Mouse (Mus musculus) cerebellum, adult 9-10 months (tissue): Measurements from ENCODE around the gene Zbtb7b.

Experiments
- DNase-seq: peaks from one replicate; pipeline ENCODE4 v3.0.0; 2022

Zbtb7b gene

GRCm38 (mm10) chr3:89418170-89418860 is 23.7 kb upstream of the Zbtb7b start, which contains the start of the genes Cks1b and Shc1:
Cks1b (minus strand) TSS chr3:89418383.
Shc1 (plus strand) TSS chr3:89418443.
- DNase-seq, result peak; percentile 94

DNA sequence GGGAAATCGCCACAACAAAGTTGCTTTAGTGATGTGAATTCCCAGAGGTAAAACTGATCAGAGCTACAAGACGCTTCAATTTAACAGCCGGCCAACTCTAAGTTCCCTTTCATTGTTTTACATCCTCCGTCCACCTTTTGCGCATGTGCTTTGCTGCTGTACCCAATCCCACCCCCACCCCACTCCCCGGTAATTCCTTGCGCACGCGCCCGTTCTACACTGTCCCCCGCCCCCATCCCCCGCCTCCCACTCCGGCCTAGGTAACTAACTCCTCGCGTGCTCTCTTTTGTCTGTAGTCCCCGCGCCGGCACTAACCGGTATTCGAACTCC is 23.2 kb upstream of the Zbtb7b start:
- no peak for DNase-seq

DNA sequence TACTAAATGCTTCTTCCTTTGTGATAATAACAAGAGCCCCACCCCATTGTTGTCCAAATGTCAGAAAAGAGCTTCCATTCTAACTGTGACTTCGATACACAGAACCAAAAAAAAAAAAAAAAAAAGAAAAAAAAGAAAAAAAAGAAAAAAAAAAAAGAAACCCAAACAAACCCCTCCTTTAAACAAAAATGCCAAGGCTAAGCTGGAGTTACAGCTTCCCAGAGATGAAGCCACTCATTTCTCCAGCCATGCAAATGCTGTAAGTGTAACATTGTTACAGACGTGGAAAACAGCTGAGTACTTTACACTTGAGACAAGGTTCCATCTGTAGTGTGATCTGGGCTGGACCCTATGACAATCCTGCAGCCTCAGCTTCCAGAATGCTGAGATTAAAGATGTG is 22.6 kb upstream of the Zbtb7b start:
- no peak for DNase-seq

GRCm38 (mm10) chr3:89416158-89416557 is 21.6 kb upstream of the Zbtb7b start:
- DNase-seq, result no peak

DNA sequence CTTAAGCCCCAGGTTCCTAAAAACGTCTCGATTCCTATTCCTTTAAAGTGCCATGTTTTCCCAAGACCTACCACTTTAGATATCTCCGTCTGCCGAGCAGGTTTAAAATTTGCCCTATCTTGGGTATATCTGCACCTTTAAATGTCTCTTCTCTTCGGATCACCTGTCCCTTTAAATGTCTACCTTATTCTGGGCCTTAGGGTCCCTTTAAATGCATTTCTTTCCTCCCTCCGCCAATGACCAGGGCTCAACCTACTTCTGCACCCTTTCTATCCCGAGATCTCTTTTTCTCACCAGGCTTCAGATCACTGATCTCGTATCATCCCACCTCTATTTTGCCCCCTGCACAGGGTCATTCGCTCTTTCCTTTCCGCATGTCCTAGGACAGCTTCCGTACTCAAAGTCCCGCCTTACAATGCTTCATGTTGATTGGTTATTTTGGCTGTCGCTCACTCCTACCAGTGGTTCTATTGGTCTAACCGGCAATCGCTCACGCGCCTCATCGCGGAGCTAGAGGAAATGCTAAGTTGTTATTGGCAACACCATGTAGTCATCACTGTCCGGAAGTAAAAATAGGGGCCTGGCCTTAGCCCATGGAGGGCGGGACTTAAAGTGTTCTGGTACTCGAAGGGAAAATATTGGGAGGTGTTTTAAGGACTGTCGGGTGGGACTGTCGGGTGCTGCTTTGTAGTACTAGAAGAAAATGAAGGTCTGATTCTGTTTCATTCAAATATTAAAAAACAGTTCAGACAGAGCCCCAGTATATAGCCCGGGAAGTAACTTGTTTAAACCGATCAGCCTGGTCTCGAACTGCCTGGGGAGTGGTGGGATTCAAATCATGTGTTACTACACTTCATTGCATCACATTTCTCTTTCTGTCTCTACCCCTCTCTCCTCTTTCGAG is 17.2 kb upstream of the Zbtb7b start, which contains the start of gene Flad1:
Gene Flad1 (minus strand): TSS at position 381 of the 904 bp plus-strand sequence.
- peak; percentile 100 for DNase-seq

DNA sequence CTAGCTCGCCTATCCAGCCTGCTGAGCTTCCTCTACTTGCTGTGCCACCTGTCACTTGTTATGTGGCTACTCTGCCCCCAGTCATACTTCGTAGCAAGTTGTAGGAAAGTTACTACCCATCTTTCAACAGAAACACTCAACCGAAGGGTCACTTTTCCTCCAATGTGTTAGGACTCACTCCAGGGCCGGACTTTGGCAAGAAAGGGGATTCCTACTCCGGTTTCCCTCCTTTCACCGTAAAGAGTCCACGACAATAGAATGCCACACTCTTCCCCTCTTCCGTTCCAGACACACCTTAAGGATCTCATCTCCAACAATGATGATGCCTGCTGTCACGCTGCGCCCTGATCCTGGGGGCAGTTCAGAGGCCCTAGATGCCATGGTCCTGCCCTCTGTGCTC is 16.3 kb upstream of the Zbtb7b start:
- no peak for DNase-seq

- no peak for DNase-seq
Observed at GRCm38 (mm10) chr3:89409701-89410100, 15.1 kb upstream of the Zbtb7b start.

GRCm38 (mm10) chr3:89408448-89408847 is 13.9 kb upstream of the Zbtb7b start:
- no peak for DNase-seq

DNA sequence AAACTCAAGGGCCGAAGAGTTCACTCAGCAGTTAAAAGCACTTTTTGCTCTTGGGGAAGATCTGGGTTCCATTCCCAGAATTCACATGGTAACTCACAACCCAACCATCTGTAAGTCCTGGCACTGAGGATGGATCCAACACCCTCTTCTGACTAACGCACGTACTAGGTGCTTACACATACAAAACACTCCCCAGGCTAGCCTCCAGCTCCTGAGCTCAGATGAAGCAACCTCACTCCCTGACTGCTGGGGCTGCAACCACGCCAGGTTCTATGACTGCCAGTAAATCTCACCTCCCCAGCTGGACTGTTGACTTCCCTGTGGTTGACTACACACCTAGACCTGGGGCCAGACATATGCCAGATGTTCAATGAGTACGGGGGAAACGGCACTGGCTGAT is 12.3 kb upstream of the Zbtb7b start:
- DNase-seq, result no peak

- no peak for DNase-seq
Observed at GRCm38 (mm10) chr3:89402693-89403092, 8.1 kb upstream of the Zbtb7b start, which contains the start of gene Lenep. Lenep (minus strand) TSS chr3:89402793.

DNA sequence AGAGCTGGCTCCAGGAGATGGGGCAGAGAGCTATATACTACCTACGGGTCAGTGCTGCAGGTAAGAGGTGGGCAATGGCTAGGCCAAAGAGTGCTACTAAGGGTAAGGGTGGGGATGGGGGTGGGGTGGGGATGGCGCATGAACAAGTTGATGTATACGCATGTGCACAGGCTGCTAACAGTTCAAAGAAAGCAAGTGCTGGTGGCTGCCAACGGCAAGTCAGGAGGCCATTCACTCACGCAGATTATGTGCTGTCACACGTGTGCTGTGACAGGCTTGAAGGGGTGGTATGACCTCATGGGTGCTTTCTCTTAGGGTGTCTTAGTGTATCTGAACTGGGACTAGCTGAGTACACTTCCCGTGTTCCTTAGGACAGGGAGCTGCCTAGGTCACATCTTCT is 6.8 kb upstream of the Zbtb7b start:
- DNase-seq, result no peak

GRCm38 (mm10) chr3:89396654-89397005 is 2.1 kb upstream of the Zbtb7b start:
- no peak for DNase-seq

DNA sequence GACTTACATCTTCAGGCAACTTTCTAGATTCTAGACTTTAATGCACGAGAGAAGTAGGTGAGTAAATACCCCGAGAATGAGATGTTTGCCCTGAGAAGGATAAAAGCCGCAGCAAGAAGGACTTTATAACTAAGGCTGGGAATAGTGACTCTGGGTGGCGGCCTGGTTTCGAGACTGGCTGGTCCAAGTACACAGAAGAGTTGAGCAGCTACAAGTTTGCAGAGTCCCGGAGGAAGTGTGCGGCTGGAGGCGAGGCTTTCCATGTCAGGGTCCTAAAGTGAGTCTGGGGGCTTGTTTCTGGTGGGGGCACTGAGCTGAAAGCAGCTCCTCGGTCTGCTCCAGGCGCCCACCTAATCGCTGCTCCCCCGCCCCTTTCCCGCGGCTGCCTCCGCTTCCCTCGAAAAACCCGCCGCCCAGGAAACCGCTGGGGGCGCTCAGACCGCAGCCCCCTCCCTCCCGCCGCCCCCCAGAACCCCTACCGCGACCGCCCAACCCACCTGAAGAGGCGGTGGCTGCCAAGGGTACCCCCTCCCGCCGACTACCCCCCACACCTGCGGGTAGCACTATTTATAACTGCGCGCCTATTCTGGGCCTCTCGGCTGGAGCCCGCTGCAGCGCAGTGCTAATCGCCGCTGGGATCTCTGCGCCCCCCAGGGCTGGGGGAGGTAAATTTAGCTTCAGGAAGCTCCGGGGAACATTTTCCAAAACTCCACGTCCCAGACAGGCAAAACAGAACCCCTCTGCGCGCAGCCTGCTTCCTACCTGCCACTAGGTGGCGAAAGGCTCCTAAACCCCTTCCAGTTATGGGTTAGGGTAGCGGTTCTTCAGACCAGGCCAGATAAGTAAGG is 1.5 kb upstream of the Zbtb7b start:
- DNase-seq, result peak; percentile 83

DNA sequence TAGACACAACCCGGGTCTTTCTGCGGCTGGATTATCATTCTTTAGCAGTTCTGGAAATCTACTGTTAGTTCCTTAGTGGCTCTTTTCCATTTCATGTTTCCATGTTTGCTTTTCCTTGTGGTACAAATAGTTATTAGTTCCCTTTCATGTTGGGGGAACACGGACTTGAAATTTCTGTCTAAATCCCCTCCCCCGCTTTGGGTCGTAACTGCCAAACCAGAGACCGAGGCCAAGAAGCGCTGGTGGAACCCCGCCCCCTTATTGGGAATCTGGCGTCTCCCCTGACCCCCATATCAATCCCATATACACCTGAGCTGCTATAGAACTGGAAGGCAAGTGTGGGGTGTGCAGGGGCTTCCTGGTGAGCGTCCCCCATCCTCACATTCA is 836 bp upstream of the Zbtb7b start:
- peak; percentile 72 for DNase-seq

GRCm38 (mm10) chr3:89394894-89395256 is 299 bp upstream of the Zbtb7b start:
- DNase-seq, result peak; percentile 91

GRCm38 (mm10) chr3:89393605-89394004 is 971 bp downstream of the Zbtb7b start:
- DNase-seq, result peak; percentile 99

- peak; percentile 73 for DNase-seq
Observed at GRCm38 (mm10) chr3:89392871-89393311, 1.7 kb downstream of the Zbtb7b start.

- peak; percentile 70 for DNase-seq
Observed at GRCm38 (mm10) chr3:89391663-89392511, 2.7 kb downstream of the Zbtb7b start.

DNA sequence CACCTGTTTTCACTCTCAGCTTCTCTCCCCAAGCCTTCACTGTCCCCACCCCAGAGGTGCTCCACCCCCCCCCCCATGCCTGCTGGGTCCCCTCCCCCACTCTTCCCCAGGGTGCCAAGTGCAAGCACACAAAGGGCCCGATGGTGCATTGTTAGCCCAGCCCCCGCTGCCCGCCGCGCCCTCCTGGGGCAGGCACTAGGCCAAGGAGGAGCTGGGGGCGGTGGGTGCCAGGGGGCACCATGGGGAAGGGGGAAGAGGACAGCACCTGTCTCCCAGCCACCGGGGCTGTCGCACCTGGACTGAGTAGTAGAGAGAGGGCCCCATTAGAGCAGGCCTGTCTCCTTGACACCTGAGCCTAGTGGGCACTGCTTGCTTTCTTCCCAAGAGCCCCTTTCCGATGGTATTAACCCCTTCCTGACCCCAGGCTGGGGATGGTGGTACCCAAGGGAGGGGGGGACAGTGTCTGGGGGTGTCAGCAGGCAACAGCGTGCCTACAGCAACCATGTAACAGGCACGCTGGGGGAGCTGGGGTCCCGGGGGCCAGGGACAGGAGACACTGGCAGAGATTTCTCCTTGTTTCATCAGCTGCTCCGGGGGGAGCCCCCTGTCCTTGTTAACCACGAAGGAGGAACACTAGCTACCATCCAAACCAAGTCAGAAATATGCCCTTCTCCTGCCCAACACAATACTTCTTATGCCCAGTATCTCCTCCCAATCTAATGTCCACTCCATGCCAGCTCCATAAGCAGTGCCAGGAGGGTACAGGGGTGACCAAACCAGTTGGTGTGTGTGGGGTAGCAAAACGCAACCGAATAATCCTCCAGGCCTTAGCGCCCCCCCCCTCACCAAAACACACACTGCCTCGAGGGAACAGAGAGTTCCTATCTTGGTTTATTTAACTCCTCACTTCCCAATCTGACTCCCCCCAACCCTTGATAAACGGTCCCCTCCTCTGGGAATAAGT is 3.6 kb downstream of the Zbtb7b start:
- DNase-seq, result peak; percentile 77

DNA sequence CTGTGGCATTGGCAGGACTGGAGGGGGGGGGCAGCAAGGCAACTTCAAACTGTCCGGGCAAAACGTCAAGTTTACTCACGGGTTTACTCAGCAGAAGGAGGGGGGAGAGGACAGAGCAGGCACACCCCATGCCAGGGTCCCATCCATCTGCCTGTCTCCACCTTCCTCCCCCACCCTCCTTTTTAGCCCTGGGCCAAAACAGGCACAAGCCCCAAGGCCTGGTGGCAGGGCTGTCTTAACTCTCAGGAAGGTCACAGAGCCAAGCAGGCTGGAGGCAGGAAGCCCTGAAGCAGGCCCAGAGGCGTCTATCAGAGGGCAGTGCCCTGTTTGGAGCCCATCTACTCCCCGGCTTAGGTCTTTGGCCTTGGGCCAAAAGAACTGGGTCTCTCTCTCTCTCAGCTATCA is 4.5 kb downstream of the Zbtb7b start:
- DNase-seq, result peak; percentile 71
